Comparison of ENCODE assay signal across 15 mouse cellular contexts in the genomic region with DNA sequence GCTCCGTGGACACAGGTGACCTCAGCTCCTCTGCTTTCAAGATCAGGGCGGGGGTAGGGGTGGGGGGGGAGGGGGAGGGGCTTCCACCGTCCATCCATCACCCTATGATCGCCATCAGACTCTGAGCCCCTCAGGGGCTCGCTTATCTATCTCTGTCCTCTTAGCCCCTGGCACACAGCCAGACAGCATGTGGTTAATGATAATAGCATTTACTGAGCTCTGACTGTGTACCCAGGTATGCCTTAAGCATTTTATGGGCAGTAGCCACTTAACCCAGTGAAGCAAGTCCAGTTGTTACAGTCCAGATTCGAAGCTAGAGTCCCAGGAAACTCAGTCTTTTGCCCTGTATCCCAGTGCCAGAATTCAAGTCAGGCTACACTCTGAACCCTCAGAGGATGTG. TPM values are rescaled to one million over a fixed set of nuclear protein-coding genes. Genes with fewer than 3 reads are reported as not detected.
DNase-seq lines count a peak whose midpoint lies in the region; ATAC-seq lines count a peak whose summit lies in the region.
"Had no signal": no experiment of that assay in that cellular context is flagged by ENCODE, and none has a peak within 500 bp of the region (broad histone marks: within the 10 kb centered on the region; RNA-seq: fewer than 3 reads in every experiment).

No protein-coding gene starts in this region.

- H3K27ac ChIP-seq in liver, embryonic 15.5 days (replicated peaks) = peak overlapping the region; percentile 45; the same call in 1 of the 2 replicates
- H3K27ac ChIP-seq: embryonic facial prominence, embryonic 15.5 days; hindbrain, embryonic 14.5 days; left cerebral cortex, adult 2 months had no signal

- no peaks in the 10 kb centered on the region for H3K36me3 ChIP-seq in liver, embryonic 15.5 days (replicated peaks)
- H3K36me3 ChIP-seq: embryonic facial prominence, embryonic 15.5 days had no signal

- ATAC-seq in liver, embryonic 15.5 days (ENCODE audit: insufficient read depth) = 0 out of 2 replicates have a peak, but pooled peaks have one; percentile 29

- no peaks in the 10 kb centered on the region for H3K27me3 ChIP-seq in liver, embryonic 15.5 days
- H3K27me3 ChIP-seq: embryonic facial prominence, embryonic 15.5 days had no signal

- peak; percentile 65 for DNase-seq in urinary bladder, postnatal 14 days (ENCODE audit: low spot score)
- no peak for DNase-seq in urinary bladder, postnatal 36 days (ENCODE audit: low spot score in 2 of 2)
- DNase-seq in kidney, adult 9 months = peak; percentile 58
- DNase-seq in layer of hippocampus, adult 8-10 months (ENCODE audit: low spot score in 2 of 2) = no peak
- DNase-seq in embryo, embryonic 11 days = no peak
- DNase-seq in urinary bladder, postnatal 4 days (ENCODE audit: low spot score in 2 of 2) = no peak
- DNase-seq: adrenal gland, postnatal 25 days; cerebellum, adult 2 months; lung, postnatal 4 days; right cerebral cortex, postnatal 25 days; thymus, postnatal 25 days had no signal

- peaks cover 8% of the 10 kb centered on the region for H3K4me1 ChIP-seq in liver, embryonic 15.5 days (replicated peaks)

- no peak overlapping the region for H3K9ac ChIP-seq in liver, embryonic 15.5 days
- H3K9ac ChIP-seq: embryonic facial prominence, embryonic 15.5 days; hindbrain, embryonic 14.5 days had no signal

- H3K9me3 ChIP-seq in liver, embryonic 15.5 days (replicated peaks) = no peaks in the 10 kb centered on the region
- H3K9me3 ChIP-seq: embryonic facial prominence, embryonic 15.5 days had no signal

- H3K4me2 ChIP-seq in liver, embryonic 15.5 days = no peak overlapping the region
- H3K4me2 ChIP-seq: embryonic facial prominence, embryonic 15.5 days; hindbrain, embryonic 14.5 days had no signal

- H3K4me3 ChIP-seq in liver, embryonic 15.5 days (replicated peaks) = no peak overlapping the region
- H3K4me3 ChIP-seq: embryonic facial prominence, embryonic 15.5 days; left cerebral cortex, adult 2 months had no signal

- WGBS in liver, embryonic 15.5 days (ENCODE audit: insufficient replicate concordance) = 14% methylated on average over 6 of the region's 6 CpGs

RNA-seq across cellular contexts. Expression of a gene that starts 10.5 kb away (rescaled TPM):
- 0.08 and 0.10 TPM in 2 replicates for polyA plus RNA-seq in liver, embryonic 15.5 days (2015; fragmentation: Nextera tagmentation; extraction: Ambion mirVana)
- 1 to 10 TPM in 1 of 4 experiments, under 1 TPM in 3; 0.57 to 1.3 (median 0.85) TPM for total RNA-seq in layer of hippocampus, adult 8-10 months (2022)

RNA-seq across cellular contexts. Expression of a gene that starts 18.0 kb away (rescaled TPM):
- 10.9 and 12.8 TPM in 2 replicates for polyA plus RNA-seq in liver, embryonic 15.5 days (2015; fragmentation: Nextera tagmentation; extraction: Ambion mirVana)
- 100 to 1,000 TPM in 2 of 4 experiments, 10 to 100 TPM in 2; 72.1 to 118 (median 95.1) TPM for total RNA-seq in layer of hippocampus, adult 8-10 months (2022)

RNA-seq across cellular contexts. Expression of a gene that starts 28.2 kb away (rescaled TPM):
- polyA plus RNA-seq in liver, embryonic 15.5 days (2015; fragmentation: Nextera tagmentation; extraction: Ambion mirVana) = not detected in 2 replicates
- under 1 TPM; 0.14 to 0.76 (median 0.28) TPM for total RNA-seq in layer of hippocampus, adult 8-10 months (2022)
- total RNA-seq: adrenal gland, postnatal 25 days had no signal

Comparison
In these comparisons a context has a peak if more than half of its experiments do, and no peak if none do; other contexts are left out.
1. DNase-seq: peak in urinary bladder, postnatal 14 days (single experiment) and kidney, adult 9 months (single experiment); none in urinary bladder, postnatal 36 days (0 of 2), layer of hippocampus, adult 8-10 months (0 of 2), embryo, embryonic 11 days (single experiment) and urinary bladder, postnatal 4 days (0 of 2).